Mouse (Mus musculus) midbrain, embryonic 13.5 days (tissue): ENCODE measurements around the gene Tom1l2. TPM values are rescaled to one million over a fixed set of nuclear protein-coding genes. Genes with fewer than 3 reads are reported as not detected.
A peak's percentile ranks its signal among the peaks of the same experiment; 100 is the strongest.

Experiments used
- ATAC-seq: fragments of 200-750 bp; cut with Nextera tagmentation; 2 replicates; pipeline ENCODE4 v1.8.0; 2017; ENCODE audit warnings: mild to moderate bottlenecking, moderate TSS enrichment, moderate library complexity
- H3K27ac ChIP-seq: fragments of 300-500 bp; sonication (generic); 2 replicates; pipeline ENCODE4 v1.5.1; 2015; ENCODE audit warnings: inconsistent platforms, mild to moderate bottlenecking, moderate library complexity
- H3K27me3 ChIP-seq: fragments of 300-500 bp; sonication (generic); 2 replicates; pipeline ENCODE4 v1.6.1; 2015; ENCODE audit warnings: mild to moderate bottlenecking, inconsistent platforms
- H3K36me3 ChIP-seq: fragments of 300-500 bp; sonication (generic); 2 replicates; pipeline ENCODE4 v1.6.1; 2015; ENCODE audit warnings: mild to moderate bottlenecking, inconsistent platforms
- H3K4me1 ChIP-seq: fragments of 300-500 bp; sonication (generic); replicated peaks from 2 replicates; pipeline ENCODE4 v1.6.1; 2015; ENCODE audit warnings: inconsistent platforms
- H3K4me2 ChIP-seq: fragments of 300-500 bp; sonication (generic); replicated peaks from 2 replicates; pipeline ENCODE4 v1.6.1; 2015; ENCODE audit warnings: moderate library complexity, mild to moderate bottlenecking, inconsistent platforms
- H3K4me3 ChIP-seq: fragments of 300-500 bp; sonication (generic); replicated peaks from 2 replicates; pipeline ENCODE4 v1.5.1; 2015; ENCODE audit warnings: mild to moderate bottlenecking, inconsistent platforms
- H3K9ac ChIP-seq: fragments of 300-500 bp; sonication (generic); replicated peaks from 2 replicates; pipeline ENCODE4 v1.6.1; 2015; ENCODE audit warnings: mild to moderate bottlenecking, inconsistent platforms
- H3K9me3 ChIP-seq: fragments of 300-500 bp; sonication (generic); 2 replicates; pipeline ENCODE4 v1.6.1; 2016; ENCODE audit warnings: mild to moderate bottlenecking, inconsistent platforms
- WGBS: fragments of 180-500 bp; shearing (Covaris S2); methylation state at CpG from one replicate; pipeline ENCODE4 v1.1.7; 2015; 5-methylcytosine and 5-hydroxymethylcytosine counted together
- polyA plus RNA-seq: library from polyadenylated mRNA; unstranded; fragments of >200 nt; fragmentation: Nextera tagmentation; extraction: Ambion mirVana; gene quantifications from 2 replicates; pipeline ENCODE4 v1.2.1, GENCODE M21; 2015

Tom1l2 gene
- polyA plus RNA-seq, 1 experiment from 2014 or later = 50.1 TPM

DNA sequence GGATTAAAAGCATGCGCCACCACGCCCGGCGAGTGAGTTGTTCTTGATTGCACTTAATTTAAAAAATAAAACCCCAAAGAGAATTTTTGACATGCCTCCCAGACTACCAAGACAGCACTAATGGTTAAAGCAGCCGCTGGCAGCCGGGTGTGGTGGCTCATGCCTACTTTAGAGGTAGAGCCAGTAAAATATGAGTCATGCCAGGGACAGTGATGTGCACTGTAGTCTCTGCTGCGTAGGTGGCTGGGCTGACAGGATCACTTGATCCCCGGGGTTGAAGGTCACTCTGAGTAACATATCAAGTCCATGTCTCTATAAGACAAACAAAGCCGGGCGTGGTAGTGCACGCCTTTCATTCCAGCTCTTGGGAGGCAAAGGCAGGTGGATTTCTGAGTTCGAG is 13.3 kb downstream of the Tom1l2 start:
- ATAC-seq = no peak
- H3K4me2 ChIP-seq = no peak overlapping the region
- H3K9me3 ChIP-seq = no peaks in the 10 kb centered on the region
- H3K9ac ChIP-seq = no peak overlapping the region
- 95% methylated on average over 12 of the region's 12 CpGs for WGBS
- no peaks in the 10 kb centered on the region for H3K4me1 ChIP-seq
- H3K4me3 ChIP-seq = no peak overlapping the region
- no peaks in the 10 kb centered on the region for H3K27me3 ChIP-seq
- H3K36me3 ChIP-seq = peaks cover 6% of the 10 kb centered on the region; the same call in 1 of the 2 replicates
- no peak overlapping the region for H3K27ac ChIP-seq

DNA sequence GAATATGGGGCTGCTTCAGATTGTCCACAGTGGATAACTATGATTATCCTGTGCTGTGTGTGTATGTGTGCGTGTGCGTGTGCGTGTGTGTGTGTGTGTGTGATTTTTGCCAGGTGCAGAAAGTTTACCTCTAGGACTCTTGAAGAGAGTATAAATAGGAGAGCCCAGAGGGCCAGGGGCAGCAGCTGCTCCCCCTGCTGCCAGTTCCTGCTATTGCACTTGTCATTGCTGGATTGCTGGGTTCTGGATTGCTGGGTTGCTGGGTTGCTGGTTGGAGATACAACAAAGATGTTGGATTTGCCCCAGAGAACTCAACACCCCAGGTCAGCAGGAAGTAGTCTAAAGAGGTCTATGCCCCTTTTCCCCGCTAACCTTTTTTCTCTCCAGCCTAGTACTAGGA is 14.4 kb downstream of the Tom1l2 start:
- H3K36me3 ChIP-seq = peaks cover 6% of the 10 kb centered on the region; the same call in 1 of the 2 replicates
- WGBS = 62% methylated on average over 4 of the region's 4 CpGs
- H3K4me1 ChIP-seq = 0 out of 2 replicates have a peak, but pooled peaks cover 3% of the 10 kb centered on the region
- H3K9ac ChIP-seq = no peak overlapping the region
- no peaks in the 10 kb centered on the region for H3K27me3 ChIP-seq
- no peaks in the 10 kb centered on the region for H3K9me3 ChIP-seq
- H3K4me2 ChIP-seq = no peak overlapping the region
- no peak overlapping the region for H3K27ac ChIP-seq
- ATAC-seq = no peak
- H3K4me3 ChIP-seq = no peak overlapping the region

GRCm38 (mm10) chr11:60335771-60336170 is 16.9 kb downstream of the Tom1l2 start:
- Histone ChIP-seq H3K4me2 (no peak overlapping the region), H3K27ac (no peak overlapping the region), H3K36me3 (peaks cover 6% of the 10 kb centered on the region; the same call in 1 of the 2 replicates), H3K4me3 (no peak overlapping the region), H3K9ac (no peak overlapping the region), H3K4me1 (0 out of 2 replicates have a peak, but pooled peaks cover 3% of the 10 kb centered on the region), H3K27me3 (no peaks in the 10 kb centered on the region), H3K9me3 (no peaks in the 10 kb centered on the region)
- ATAC-seq = no peak
- 47% methylated on average over 2 of the region's 2 CpGs for WGBS

DNA sequence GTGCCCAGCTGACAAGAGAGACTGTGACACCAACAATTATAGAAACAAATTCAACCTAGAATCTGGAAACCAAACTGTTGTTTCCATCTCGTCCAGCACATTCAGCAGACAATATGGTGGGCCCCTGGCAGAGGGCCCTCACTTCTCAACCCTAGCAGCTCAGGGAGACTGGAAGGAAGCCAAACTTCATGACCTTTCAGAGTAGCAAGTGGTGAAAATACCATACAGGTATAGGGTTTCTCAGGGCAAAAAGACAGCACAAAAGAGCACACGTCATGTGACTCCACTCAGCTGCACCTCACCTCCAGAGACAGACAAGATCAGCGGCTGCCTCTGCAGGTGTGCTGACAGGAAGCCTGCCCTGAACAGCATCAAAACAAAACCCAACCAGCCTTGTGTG is 18.6 kb downstream of the Tom1l2 start:
- Histone ChIP-seq H3K4me2 (no peak overlapping the region), H3K9me3 (no peaks in the 10 kb centered on the region), H3K4me1 (0 out of 2 replicates have a peak, but pooled peaks cover 3% of the 10 kb centered on the region), H3K9ac (no peak overlapping the region), H3K4me3 (no peak overlapping the region), H3K27ac (no peak overlapping the region), H3K36me3 (peaks cover 6% of the 10 kb centered on the region; the same call in 1 of the 2 replicates), H3K27me3 (no peaks in the 10 kb centered on the region)
- WGBS = 69% methylated on average over 3 of the region's 3 CpGs
- ATAC-seq = no peak

DNA sequence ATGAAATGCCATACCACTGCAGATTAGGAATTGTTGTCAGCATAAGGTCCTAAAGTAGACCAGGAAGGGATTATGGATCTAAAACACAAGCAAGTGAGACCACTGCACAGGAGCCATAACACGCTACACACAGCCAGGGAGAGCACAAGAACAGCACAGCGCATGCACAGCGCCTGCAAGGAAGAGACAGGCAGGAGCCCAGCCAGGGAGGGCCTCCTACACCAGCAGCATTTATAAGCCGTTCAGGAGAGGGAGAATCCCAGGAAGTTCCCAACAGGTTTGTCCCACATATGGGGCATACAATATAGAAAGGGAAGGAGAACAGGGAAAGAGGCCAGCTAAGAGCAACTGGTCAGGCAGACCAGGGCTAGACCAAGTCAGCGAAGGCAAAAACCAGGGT is 19.2 kb downstream of the Tom1l2 start:
- no peak for ATAC-seq
- Histone ChIP-seq H3K9ac (no peak overlapping the region), H3K4me3 (no peak overlapping the region), H3K4me1 (0 out of 2 replicates have a peak, but pooled peaks cover 3% of the 10 kb centered on the region), H3K9me3 (no peaks in the 10 kb centered on the region), H3K36me3 (peaks cover 11% of the 10 kb centered on the region; the same call in 1 of the 2 replicates), H3K4me2 (no peak overlapping the region), H3K27me3 (no peaks in the 10 kb centered on the region), H3K27ac (no peak overlapping the region)
- 92% methylated on average over 5 of the region's 5 CpGs for WGBS

GRCm38 (mm10) chr11:60330551-60330950 is 22.2 kb downstream of the Tom1l2 start:
- Histone ChIP-seq H3K27ac (no peak overlapping the region), H3K27me3 (no peaks in the 10 kb centered on the region), H3K4me3 (no peak overlapping the region), H3K9me3 (no peaks in the 10 kb centered on the region), H3K9ac (no peak overlapping the region), H3K4me1 (0 out of 2 replicates have a peak, but pooled peaks cover 3% of the 10 kb centered on the region), H3K36me3 (0 out of 2 replicates have a peak, but pooled peaks cover 5% of the 10 kb centered on the region), H3K4me2 (no peak overlapping the region)
- 94% methylated on average over 4 of the region's 4 CpGs for WGBS
- no peak for ATAC-seq

DNA sequence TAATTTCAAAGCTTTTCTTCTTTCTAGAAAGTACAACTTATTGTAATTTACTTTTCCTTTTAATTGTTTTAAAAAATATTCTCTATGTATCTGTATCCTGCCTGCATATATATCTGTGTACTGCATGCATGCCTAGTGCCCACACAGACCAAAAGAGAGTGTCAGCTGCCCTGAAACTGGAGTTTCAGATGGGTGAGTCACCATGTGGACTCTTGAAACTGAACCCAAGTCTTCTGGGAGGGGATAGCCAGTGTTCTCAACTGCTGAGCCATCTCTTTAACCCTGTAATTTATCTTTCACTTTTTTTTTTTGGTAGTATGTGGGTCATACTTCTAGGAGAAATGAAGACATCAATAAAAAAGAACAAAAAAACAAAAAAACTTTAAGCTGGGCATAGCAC is 29.0 kb downstream of the Tom1l2 start:
- Histone ChIP-seq H3K27me3 (no peaks in the 10 kb centered on the region), H3K4me1 (peaks cover 23% of the 10 kb centered on the region), H3K4me3 (no peak overlapping the region), H3K27ac (no peak overlapping the region), H3K9me3 (no peaks in the 10 kb centered on the region), H3K36me3 (0 out of 2 replicates have a peak, but pooled peaks cover 2% of the 10 kb centered on the region), H3K4me2 (no peak overlapping the region), H3K9ac (no peak overlapping the region)
- ATAC-seq = no peak

DNA sequence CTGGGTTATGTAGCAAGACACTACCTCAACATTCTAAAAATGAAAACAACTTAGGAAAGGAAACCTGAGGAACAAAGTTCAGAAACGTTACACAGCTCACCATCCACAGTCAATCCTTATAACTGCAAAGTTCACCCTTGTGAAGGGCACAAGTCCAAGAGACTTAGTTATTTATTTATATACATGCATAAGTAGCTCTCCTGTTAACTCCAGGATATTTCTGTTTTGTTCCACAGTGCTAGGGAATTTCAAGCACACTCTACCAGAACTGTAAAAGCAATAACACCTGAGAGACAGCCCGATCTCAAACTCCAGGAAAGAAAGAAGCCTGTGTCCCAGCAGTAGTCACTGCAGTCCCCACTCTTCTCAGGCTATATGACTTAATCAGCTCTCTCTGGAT is 31.3 kb downstream of the Tom1l2 start:
- H3K4me2 ChIP-seq = no peak overlapping the region
- no peaks in the 10 kb centered on the region for H3K27me3 ChIP-seq
- H3K4me3 ChIP-seq = no peak overlapping the region
- H3K9ac ChIP-seq = no peak overlapping the region
- no peaks in the 10 kb centered on the region for H3K9me3 ChIP-seq
- WGBS = 88% methylated on average over 2 of the region's 2 CpGs
- ATAC-seq = no peak
- peak overlapping the region; percentile 72 for H3K27ac ChIP-seq
- H3K4me1 ChIP-seq = peaks cover 44% of the 10 kb centered on the region
- no peaks in the 10 kb centered on the region for H3K36me3 ChIP-seq

DNA sequence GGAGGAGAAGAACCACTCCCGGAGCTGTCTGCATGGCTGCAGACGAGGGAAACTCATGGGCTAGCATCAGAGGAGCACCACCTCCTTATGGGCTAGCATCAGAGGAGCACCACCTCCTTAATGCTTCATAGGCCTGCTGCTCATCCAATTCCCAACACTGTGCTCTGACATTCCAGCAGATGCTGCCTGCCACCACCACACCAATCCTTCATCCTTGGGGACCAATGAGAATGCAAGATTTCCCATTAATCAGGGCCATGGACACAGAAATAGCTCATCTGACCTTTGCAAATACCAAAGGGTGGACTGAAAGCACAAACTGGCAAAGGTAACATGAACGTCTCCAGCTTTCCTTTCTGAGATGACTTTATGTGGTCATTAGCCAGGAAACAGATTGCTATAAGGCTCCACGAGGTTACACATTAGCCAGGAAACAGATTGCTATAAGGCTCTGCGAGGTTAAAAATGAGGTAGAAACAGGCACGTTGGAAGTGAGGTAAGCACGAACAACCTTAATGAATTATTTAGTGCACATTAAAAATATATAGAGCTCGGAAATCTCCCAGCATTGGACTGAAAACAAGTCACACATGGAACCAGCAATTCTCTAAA is 32.2 kb downstream of the Tom1l2 start:
- H3K4me3 ChIP-seq = no peak overlapping the region
- no peak overlapping the region for H3K9ac ChIP-seq
- no peaks in the 10 kb centered on the region for H3K9me3 ChIP-seq
- no peak for ATAC-seq
- no peaks in the 10 kb centered on the region for H3K36me3 ChIP-seq
- H3K4me2 ChIP-seq = no peak overlapping the region
- peaks cover 49% of the 10 kb centered on the region for H3K4me1 ChIP-seq
- peak overlapping the region; percentile 72 for H3K27ac ChIP-seq
- WGBS = 70% methylated on average over 8 of the region's 8 CpGs
- H3K27me3 ChIP-seq = no peaks in the 10 kb centered on the region

- ATAC-seq = peak; percentile 60; the same call in 1 of the 2 replicates
- Histone ChIP-seq H3K4me1 (peaks cover 49% of the 10 kb centered on the region), H3K27me3 (no peaks in the 10 kb centered on the region), H3K27ac (peak overlapping the region; percentile 72), H3K36me3 (no peaks in the 10 kb centered on the region), H3K9me3 (no peaks in the 10 kb centered on the region), H3K9ac (0 out of 2 replicates have a peak overlapping the region, but pooled peaks have one; percentile 15), H3K4me3 (no peak overlapping the region), H3K4me2 (no peak overlapping the region)
- WGBS = 77% methylated on average over 10 of the region's 10 CpGs
Measured at GRCm38 (mm10) chr11:60319257-60320066, 33.2 kb downstream of the Tom1l2 start.

DNA sequence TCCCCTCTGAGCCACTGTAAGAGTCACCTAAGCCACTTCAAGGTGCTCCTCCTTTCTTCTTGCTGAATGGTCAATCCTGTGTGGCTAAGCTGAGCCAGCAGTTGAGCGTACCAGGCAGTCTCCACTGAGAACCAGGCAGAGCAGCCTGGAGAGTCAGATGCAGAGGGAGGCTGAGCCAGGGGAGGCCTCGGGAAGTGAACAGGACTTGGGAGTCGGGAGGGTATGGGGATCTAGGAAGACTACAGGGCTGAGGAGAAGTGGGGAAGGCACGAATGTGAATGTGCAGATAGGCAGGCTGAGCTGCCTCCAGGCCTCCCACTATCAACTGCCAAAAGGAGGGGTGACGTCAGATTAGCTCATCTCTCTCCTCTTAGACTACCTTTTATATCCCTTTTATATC is 34.0 kb downstream of the Tom1l2 start:
- Histone ChIP-seq H3K9me3 (no peaks in the 10 kb centered on the region), H3K27ac (peak overlapping the region; percentile 72; the same call in 1 of the 2 replicates), H3K4me3 (no peak overlapping the region), H3K9ac (no peak overlapping the region), H3K4me2 (no peak overlapping the region), H3K4me1 (peaks cover 49% of the 10 kb centered on the region), H3K36me3 (no peaks in the 10 kb centered on the region), H3K27me3 (no peaks in the 10 kb centered on the region)
- WGBS = 55% methylated on average over 5 of the region's 5 CpGs
- no peak for ATAC-seq

DNA sequence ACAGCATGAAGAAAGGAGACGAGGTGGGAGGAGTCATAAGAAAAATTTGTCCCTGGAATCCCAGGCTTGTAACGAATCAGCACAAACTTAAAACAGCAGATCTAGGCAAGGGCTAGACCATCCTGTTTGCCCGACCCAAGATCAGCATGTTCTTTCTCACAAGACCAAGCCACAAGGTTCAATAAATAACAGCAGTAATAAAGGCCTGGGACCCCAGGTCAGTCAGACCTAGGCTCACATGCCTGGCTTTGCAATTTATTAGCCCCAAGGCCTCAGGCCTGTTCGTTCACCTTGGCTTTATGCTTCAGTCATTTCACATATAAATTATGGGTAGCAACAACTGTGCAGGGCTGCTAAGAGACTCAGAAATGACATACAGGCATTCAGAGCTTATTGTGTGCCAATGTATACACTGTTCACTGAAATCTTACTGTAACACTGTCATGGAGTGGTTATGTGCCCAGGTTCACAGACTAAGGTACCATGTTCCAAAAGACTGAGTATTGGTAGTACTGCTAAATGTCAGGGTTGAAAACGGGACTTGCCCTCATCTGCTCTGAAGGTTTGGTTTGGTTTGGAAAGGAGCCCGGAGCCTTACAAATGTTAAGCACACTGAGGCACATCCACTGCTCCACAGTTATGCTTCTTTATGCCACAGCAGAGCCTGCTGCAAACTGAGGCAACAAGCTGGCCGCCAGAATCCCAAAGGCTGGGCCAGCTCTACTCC is 35.2 kb downstream of the Tom1l2 start:
- Histone ChIP-seq H3K9me3 (no peaks in the 10 kb centered on the region), H3K4me3 (no peak overlapping the region), H3K4me2 (no peak overlapping the region), H3K36me3 (no peaks in the 10 kb centered on the region), H3K27me3 (no peaks in the 10 kb centered on the region), H3K9ac (no peak overlapping the region; the same call in 1 of the 2 replicates), H3K4me1 (peaks cover 51% of the 10 kb centered on the region), H3K27ac (no peak overlapping the region)
- whole genome bisulfite sequencing = 83% methylated on average over 7 of the region's 7 CpGs
- ATAC-seq = no peak
